Mouse (Mus musculus) hindlimb bud, embryonic 11.5 days (tissue): Measurements from ENCODE around the gene Hoxb2.

Experiments
- DNase-seq: peaks from one replicate; pipeline ENCODE4 v3.0.0-alpha.2; 2012; ENCODE audit warnings: low read depth, low spot score; ENCODE audit errors: extremely low spot score

Gene Hoxb2

GRCm38 (mm10) chr11:96315344-96315681 is 35.0 kb upstream of the Hoxb2 start:
- DNase-seq = no peak

DNA sequence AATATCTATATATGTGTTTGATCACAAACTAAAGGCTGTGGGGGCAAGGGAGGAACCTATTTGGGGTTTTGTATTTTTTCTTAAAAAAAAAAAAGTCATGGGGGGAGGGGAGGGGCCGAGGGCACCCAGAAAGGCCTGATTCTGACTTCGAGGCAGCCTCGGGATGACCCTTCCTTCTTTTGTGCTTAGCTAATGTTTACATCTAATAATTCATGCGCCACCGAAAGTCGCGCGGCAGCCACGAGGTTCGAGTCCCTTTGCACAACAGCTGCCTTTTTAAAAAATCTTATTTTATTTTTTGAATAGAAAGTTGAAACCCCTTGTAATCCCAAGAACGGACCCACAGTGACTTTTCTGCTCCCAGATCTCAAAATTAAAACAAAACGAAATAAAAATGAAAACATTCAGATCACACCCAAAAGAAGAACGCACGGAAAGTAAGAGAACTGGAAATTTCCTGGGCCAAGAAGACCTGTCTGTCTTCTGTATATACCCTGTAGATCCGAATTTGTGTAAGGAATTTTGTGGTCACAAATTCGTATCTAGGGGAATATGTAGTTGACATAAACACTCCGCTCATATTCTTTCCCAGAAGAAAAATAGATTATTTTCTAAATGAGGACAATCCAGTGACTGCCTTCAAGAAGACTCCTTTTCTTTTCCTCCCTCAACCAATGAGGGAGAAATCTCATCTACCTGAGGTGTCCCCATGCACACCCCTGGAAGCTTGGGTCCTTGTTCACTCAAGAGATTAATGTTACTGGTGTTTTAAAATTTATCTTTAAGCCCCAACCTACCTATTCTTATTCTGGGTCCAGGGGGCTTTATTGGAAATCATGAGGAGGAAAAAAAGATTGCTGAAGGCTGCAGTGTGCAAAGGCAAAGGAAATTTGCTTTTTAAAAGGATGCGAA is 33.4 kb upstream of the Hoxb2 start:
- DNase-seq = no peak

DNA sequence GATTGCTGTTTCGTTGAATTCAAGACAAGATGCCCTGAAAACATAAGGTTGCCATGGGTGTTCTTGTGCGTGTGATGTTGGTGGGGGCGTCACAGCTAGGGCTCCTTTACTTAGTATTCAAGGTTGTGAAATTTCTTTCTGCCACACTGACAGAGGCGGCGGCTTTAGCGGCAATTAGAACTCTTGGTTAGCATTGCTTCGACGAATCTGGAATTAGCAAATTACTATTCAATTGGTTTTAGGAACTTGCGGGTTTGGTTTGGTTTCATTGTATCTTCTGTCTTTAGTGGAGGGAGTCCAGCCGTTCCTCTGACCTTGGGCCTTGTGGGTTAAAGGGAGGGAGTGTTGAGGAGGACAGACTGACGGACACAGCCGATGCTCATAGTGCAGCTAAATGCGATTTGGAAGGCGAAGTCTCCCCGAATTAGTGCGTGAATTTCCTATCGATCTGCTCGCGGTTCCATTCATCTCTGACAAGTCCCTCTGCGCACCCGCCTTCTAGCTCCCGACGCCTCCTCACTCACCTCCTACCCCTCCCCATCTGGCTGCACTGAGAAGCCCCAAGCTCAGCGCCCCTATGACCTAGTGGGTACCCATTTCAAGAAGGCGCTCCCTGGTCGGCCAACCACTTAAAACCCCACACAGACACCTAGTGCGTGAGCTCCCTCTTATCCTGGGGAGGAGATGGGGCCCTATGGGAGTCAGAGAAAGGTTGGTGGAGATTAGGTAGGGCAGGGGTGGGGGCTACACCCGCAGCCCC is 32.5 kb upstream of the Hoxb2 start, which contains the start of gene Hoxb4:
Gene Hoxb4, plus strand, starts transcription at position 660 of the 760 bp plus-strand sequence.
- no peak for DNase-seq

DNA sequence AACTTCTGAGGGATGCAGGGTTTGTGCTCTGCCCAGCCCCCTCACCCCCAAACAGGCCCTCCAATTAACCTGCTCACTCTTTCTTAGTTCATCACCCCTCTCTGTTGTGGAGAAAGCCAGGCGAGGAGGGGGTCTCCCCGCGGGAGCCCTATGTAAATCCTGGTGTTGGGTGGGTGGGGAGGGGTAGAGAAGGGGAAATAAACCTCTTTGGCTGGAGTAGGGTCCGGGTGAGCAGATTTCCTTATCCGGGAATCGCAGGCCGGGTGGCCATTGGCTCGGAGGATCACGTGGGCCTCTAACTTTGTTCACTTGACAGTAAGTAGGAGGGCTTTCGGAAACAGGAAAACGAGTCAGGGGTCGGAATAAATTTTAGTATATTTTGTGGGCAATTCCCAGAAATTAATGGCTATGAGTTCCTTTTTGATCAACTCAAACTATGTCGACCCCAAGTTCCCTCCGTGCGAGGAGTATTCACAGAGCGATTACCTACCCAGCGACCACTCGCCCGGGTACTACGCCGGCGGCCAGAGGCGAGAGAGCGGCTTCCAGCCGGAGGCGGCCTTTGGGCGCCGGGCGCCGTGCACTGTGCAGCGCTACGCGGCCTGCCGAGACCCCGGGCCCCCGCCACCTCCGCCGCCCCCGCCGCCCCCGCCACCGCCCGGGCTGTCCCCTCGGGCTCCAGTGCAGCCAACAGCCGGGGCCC is 31.8 kb upstream of the Hoxb2 start:
- DNase-seq = no peak

GRCm38 (mm10) chr11:96319071-96319902 is 31.0 kb upstream of the Hoxb2 start:
- no peak for DNase-seq

DNA sequence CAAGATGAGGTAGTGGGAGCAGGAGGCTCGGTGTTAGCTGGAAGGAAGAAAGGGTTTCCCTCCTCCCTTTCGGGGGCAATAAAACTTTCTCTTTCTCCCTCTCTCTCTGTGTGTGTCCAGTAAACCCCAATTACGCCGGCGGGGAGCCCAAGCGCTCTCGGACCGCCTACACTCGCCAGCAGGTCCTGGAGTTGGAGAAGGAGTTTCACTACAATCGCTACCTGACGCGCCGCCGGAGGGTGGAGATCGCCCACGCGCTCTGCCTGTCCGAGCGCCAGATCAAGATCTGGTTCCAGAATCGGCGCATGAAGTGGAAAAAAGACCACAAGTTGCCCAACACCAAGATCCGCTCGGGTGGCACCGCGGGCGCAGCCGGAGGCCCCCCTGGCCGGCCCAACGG is 30.4 kb upstream of the Hoxb2 start:
- DNase-seq = no peak

GRCm38 (mm10) chr11:96320688-96321087 is 29.6 kb upstream of the Hoxb2 start:
- no peak for DNase-seq

DNA sequence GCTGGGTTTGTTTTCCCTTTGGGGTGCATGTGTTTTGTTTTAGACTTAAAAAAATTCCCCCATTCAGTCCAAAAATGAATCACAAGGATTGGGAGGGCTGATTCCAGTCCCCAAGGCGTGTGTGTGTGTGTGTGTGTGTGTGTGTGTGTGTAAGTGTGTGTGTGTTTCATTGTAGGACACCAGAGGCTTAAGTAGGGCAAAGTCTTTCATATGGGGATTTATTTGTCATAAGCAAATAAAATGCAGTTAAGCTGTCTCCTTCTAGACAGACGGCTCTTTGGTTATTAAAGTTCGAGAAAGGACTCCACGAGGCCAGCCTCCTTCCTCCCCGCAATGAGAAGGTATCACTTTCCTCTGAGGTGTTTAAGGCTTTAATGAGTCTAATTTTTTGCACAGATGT is 28.5 kb upstream of the Hoxb2 start:
- no peak for DNase-seq

DNA sequence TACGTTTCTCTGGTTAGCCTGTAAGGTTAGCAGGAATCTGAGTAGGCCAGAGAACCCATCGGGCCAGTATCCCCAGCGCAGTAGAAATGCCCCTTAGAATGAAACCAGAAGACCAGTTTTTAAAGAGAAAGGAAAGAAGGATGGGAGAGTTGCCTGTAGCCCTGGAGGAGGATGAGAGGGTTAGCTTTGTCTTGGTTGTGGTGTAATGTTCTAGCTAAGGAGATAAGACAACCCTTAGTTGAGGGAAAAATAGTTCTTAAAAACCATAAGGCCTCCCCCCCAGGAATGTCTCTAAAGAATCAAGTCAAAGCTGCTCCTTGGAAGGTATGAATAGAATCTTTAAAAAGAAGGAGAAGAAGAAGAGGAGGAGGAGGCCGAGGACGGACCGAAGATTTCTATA is 27.6 kb upstream of the Hoxb2 start:
- DNase-seq = no peak

DNA sequence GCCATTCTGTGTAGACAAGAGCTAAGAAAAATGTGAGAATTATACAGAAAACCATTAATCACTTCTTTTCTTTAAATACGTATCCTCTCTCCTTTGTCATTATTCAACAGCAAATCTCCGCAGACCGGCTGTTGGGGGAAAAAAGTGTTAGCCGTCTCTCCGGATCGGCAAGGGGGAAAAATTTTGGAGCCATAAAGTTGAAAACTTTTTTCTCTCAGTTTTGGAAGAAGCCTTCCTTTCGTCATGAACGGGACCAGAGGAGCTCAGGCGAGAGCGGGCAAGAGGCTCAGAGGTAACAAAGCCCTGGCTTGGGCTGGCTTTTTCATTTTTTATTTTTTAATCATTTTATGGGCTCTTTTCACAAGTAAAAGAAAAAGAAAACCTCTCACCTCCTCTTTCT is 27.2 kb upstream of the Hoxb2 start, which contains the start of gene Hoxb3:
Gene Hoxb3, plus strand, starts transcription at position 173 of the 400 bp plus-strand sequence.
- DNase-seq = no peak

GRCm38 (mm10) chr11:96324125-96324524 is 26.2 kb upstream of the Hoxb2 start:
- DNase-seq = no peak

DNA sequence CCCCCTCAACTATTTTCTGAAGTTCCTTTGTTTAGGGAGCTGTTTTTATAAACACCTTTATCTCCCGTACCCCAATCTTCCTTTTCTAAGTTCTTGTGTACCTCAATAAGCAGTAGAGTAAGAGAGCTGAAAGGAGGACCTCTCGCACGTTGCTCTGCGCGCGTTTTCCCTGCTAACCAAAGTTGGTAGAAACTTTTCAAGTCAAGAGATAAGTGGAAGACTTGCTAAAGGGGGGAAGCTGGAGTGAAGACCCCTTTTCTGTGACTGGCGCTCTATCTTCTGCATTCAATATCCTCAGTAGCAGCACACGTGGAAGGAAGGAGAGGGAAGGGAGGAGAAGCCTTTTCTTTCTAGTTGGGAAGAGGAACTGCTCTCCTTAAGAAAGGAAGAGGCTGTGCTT is 25.4 kb upstream of the Hoxb2 start:
- no peak for DNase-seq

- no peak for DNase-seq
These were observed 24.5 kb upstream of the Hoxb2 start for GRCm38 (mm10) chr11:96325747-96326212.

DNA sequence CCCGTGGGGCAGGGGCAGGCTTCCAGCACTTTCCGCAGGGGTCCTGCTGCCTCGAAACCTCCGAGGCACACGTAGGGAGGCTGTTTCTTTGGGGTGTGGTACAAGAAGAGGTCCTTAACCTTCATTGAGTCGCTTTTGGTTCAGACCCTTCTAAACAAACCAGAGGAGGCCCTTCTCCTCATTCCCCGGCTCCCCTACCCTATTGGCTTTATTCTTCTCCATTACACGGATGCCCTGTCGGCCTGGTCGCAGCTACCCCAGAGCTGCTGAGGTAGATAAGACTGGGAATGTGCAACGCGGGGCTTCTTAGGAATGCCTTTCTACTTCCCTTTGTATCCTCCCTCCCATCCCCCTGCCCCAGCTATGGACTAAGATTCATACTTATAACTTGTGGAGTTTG is 23.6 kb upstream of the Hoxb2 start:
- no peak for DNase-seq

- DNase-seq = no peak
These were observed 23.2 kb upstream of the Hoxb2 start for GRCm38 (mm10) chr11:96327122-96327521.

DNA sequence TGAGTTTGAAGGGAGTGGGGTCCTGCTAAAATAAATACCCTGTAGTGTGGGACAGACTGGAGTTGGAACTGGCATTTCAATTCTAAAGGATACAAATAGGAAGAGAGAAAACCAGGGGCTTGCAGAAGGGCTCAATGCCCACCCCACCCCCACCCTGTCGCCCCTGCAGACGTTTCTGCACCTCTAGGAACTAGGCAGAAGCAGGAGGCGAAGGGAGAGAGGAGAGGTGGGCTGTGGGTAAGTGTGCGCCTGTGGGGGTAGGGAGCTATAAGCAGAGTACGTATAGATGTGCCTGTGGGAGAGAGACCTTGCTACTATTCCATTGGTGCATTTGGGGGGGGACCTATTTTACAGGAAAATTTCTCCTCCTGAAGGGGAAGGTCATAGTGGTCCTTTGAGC is 22.6 kb upstream of the Hoxb2 start:
- no peak for DNase-seq

- no peak for DNase-seq
These were observed 21.7 kb upstream of the Hoxb2 start for GRCm38 (mm10) chr11:96328605-96329004.

GRCm38 (mm10) chr11:96332105-96332504 is 18.2 kb upstream of the Hoxb2 start:
- no peak for DNase-seq

- DNase-seq = no peak
These were observed 17.7 kb upstream of the Hoxb2 start for GRCm38 (mm10) chr11:96332618-96333032.

DNA sequence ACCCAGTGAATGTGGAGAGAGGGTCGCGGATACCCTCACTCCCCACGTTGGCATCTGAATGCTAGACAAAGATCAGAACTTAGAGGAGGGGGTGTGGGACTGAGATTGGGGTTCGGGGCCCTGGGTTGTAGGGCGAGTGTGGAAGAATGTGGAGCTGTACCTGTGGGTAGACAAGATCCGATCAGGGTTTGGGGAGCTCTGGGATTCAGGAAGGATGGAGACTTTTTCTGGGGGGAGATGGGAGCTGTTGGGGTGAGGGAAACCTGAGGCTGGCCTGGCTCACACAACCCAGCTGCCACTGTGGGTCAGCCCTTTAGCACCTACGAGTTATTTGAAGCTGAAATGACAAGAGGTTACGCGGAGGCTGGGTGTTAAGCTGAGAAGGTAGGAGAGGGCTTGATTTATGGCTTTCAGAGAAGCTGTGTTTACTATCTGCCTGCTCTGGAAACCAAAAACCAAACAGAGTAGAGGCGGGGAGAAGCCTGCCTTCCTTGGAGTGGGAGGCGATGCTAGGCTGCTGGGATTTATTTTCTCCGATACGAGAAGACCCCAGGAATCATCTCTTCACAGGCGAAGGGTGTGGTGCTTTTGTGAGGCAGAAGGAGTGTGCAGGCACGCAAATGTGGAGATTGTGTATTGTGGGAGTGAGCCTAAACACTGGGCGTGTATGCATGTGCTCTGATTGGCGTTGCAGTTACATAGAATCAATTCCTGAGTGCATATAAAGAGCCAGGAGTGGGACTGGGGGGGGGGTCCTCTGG is 16.9 kb upstream of the Hoxb2 start:
- DNase-seq = no peak
